Mouse (Mus musculus): ENCODE data around the gene Rad51b. TPM values are rescaled to one million over a fixed set of nuclear protein-coding genes. Genes with fewer than 3 reads are reported as not detected.

Rad51b gene
- polyA plus RNA-seq (2011; ENCODE audit: insufficient read depth, insufficient read length, low read depth, missing spikeins): 13.8 and 14.0 TPM in 2 replicates

GRCm38 (mm10) chr12:79297121-79297576 is at the start of gene Rad51b:
Rad51b (plus strand) TSS chr12:79297282.
- H3K27ac ChIP-seq (ENCODE audit: insufficient read depth, low read length): peak within 1 kb of the TSS; percentile 34; the same call in 1 of the 2 replicates
- no peaks in the 10 kb centered on the region for H3K27me3 ChIP-seq (ENCODE audit: control insufficient read depth, insufficient read depth, low read length, poor library complexity, severe bottlenecking)
- H3K9ac ChIP-seq (ENCODE audit: low read depth, poor library complexity, severe bottlenecking): peak within 1 kb of the TSS; percentile 63
- peak within 1 kb of the TSS; percentile 89 for H3K4me3 ChIP-seq (ENCODE audit: low read depth, low read length)
- TF ChIP-seq CTCF (IDR thresholded peaks at IDR 0.05; ENCODE audit: low read depth, low read length): no peak
- TF ChIP-seq POLR2A (IDR thresholded peaks at IDR 0.05; ENCODE audit: insufficient read depth, low read length): peak; percentile 37
- TF ChIP-seq EP300 (IDR thresholded peaks at IDR 0.05; ENCODE audit: insufficient read depth, low read depth, low read length): no peak
- no peaks in the 10 kb centered on the region for H3K9me3 ChIP-seq (replicated peaks; ENCODE audit: control insufficient read depth, insufficient read depth, low read length, poor library complexity, severe bottlenecking)
- peaks cover 5% of the 10 kb centered on the region for H3K36me3 ChIP-seq (ENCODE audit: control insufficient read depth, insufficient read depth, low read length, poor library complexity, severe bottlenecking)
- no peaks in the 10 kb centered on the region for H3K4me1 ChIP-seq (ENCODE audit: control insufficient read depth, insufficient read depth, low read length)

GRCm38 (mm10) chr12:79248110-79248509 is 49.0 kb upstream of the Rad51b start:
- Histone ChIP-seq H3K27ac (ENCODE audit: insufficient read depth, low read length) (no peak overlapping the region), H3K9me3 (replicated peaks; ENCODE audit: control insufficient read depth, insufficient read depth, low read length, poor library complexity, severe bottlenecking) (no peaks in the 10 kb centered on the region), H3K4me1 (ENCODE audit: control insufficient read depth, insufficient read depth, low read length) (no peaks in the 10 kb centered on the region), H3K9ac (ENCODE audit: low read depth, poor library complexity, severe bottlenecking) (no peak overlapping the region), H3K36me3 (ENCODE audit: control insufficient read depth, insufficient read depth, low read length, poor library complexity, severe bottlenecking) (no peaks in the 10 kb centered on the region; the same call in none of the 2 replicates), H3K27me3 (ENCODE audit: control insufficient read depth, insufficient read depth, low read length, poor library complexity, severe bottlenecking) (no peaks in the 10 kb centered on the region), H3K4me3 (ENCODE audit: low read depth, low read length) (no peak overlapping the region)
- TF ChIP-seq CTCF (IDR thresholded peaks at IDR 0.05; ENCODE audit: low read depth, low read length): no peak
- no peak for TF ChIP-seq POLR2A (IDR thresholded peaks at IDR 0.05; ENCODE audit: insufficient read depth, low read length)
- no peak for TF ChIP-seq EP300 (IDR thresholded peaks at IDR 0.05; ENCODE audit: insufficient read depth, low read depth, low read length)

GRCm38 (mm10) chr12:79253294-79254053 is 43.6 kb upstream of the Rad51b start:
- H3K9me3 ChIP-seq (replicated peaks; ENCODE audit: control insufficient read depth, insufficient read depth, low read length, poor library complexity, severe bottlenecking): no peaks in the 10 kb centered on the region
- no peak overlapping the region for H3K4me3 ChIP-seq (ENCODE audit: low read depth, low read length)
- H3K9ac ChIP-seq (ENCODE audit: low read depth, poor library complexity, severe bottlenecking): no peak overlapping the region
- H3K4me1 ChIP-seq (ENCODE audit: control insufficient read depth, insufficient read depth, low read length): no peaks in the 10 kb centered on the region
- no peak overlapping the region for H3K27ac ChIP-seq (ENCODE audit: insufficient read depth, low read length)
- no peaks in the 10 kb centered on the region for H3K27me3 ChIP-seq (ENCODE audit: control insufficient read depth, insufficient read depth, low read length, poor library complexity, severe bottlenecking)
- TF ChIP-seq CTCF (IDR thresholded peaks at IDR 0.05; ENCODE audit: low read depth, low read length): no peak
- no peak for TF ChIP-seq POLR2A (IDR thresholded peaks at IDR 0.05; ENCODE audit: insufficient read depth, low read length)
- no peak for TF ChIP-seq EP300 (IDR thresholded peaks at IDR 0.05; ENCODE audit: insufficient read depth, low read depth, low read length)
- H3K36me3 ChIP-seq (ENCODE audit: control insufficient read depth, insufficient read depth, low read length, poor library complexity, severe bottlenecking): peaks cover 6% of the 10 kb centered on the region

GRCm38 (mm10) chr12:79254975-79255374 is 42.1 kb upstream of the Rad51b start:
- Histone ChIP-seq H3K27ac (ENCODE audit: insufficient read depth, low read length) (no peak overlapping the region), H3K9ac (ENCODE audit: low read depth, poor library complexity, severe bottlenecking) (no peak overlapping the region), H3K4me3 (ENCODE audit: low read depth, low read length) (no peak overlapping the region), H3K36me3 (ENCODE audit: control insufficient read depth, insufficient read depth, low read length, poor library complexity, severe bottlenecking) (peaks cover 7% of the 10 kb centered on the region), H3K27me3 (ENCODE audit: control insufficient read depth, insufficient read depth, low read length, poor library complexity, severe bottlenecking) (no peaks in the 10 kb centered on the region), H3K9me3 (replicated peaks; ENCODE audit: control insufficient read depth, insufficient read depth, low read length, poor library complexity, severe bottlenecking) (no peaks in the 10 kb centered on the region), H3K4me1 (ENCODE audit: control insufficient read depth, insufficient read depth, low read length) (no peaks in the 10 kb centered on the region)
- no peak for TF ChIP-seq EP300 (IDR thresholded peaks at IDR 0.05; ENCODE audit: insufficient read depth, low read depth, low read length)
- TF ChIP-seq POLR2A (IDR thresholded peaks at IDR 0.05; ENCODE audit: insufficient read depth, low read length): no peak
- TF ChIP-seq CTCF (IDR thresholded peaks at IDR 0.05; ENCODE audit: low read depth, low read length): no peak

GRCm38 (mm10) chr12:79260154-79260553 is 36.9 kb upstream of the Rad51b start:
- H3K4me3 ChIP-seq (ENCODE audit: low read depth, low read length): no peak overlapping the region
- no peak for TF ChIP-seq POLR2A (IDR thresholded peaks at IDR 0.05; ENCODE audit: insufficient read depth, low read length)
- TF ChIP-seq EP300 (IDR thresholded peaks at IDR 0.05; ENCODE audit: insufficient read depth, low read depth, low read length): no peak
- no peak for TF ChIP-seq CTCF (IDR thresholded peaks at IDR 0.05; ENCODE audit: low read depth, low read length)
- no peaks in the 10 kb centered on the region for H3K4me1 ChIP-seq (ENCODE audit: control insufficient read depth, insufficient read depth, low read length)
- H3K36me3 ChIP-seq (ENCODE audit: control insufficient read depth, insufficient read depth, low read length, poor library complexity, severe bottlenecking): peaks cover 17% of the 10 kb centered on the region
- H3K9me3 ChIP-seq (replicated peaks; ENCODE audit: control insufficient read depth, insufficient read depth, low read length, poor library complexity, severe bottlenecking): no peaks in the 10 kb centered on the region
- H3K27ac ChIP-seq (ENCODE audit: insufficient read depth, low read length): no peak overlapping the region
- H3K27me3 ChIP-seq (ENCODE audit: control insufficient read depth, insufficient read depth, low read length, poor library complexity, severe bottlenecking): no peaks in the 10 kb centered on the region
- H3K9ac ChIP-seq (ENCODE audit: low read depth, poor library complexity, severe bottlenecking): no peak overlapping the region

- TF ChIP-seq CTCF (IDR thresholded peaks at IDR 0.05; ENCODE audit: low read depth, low read length) (peak; percentile 49), EP300 (IDR thresholded peaks at IDR 0.05; ENCODE audit: insufficient read depth, low read depth, low read length) (no peak), POLR2A (IDR thresholded peaks at IDR 0.05; ENCODE audit: insufficient read depth, low read length) (no peak)
- no peak overlapping the region for H3K9ac ChIP-seq (ENCODE audit: low read depth, poor library complexity, severe bottlenecking)
- H3K27me3 ChIP-seq (ENCODE audit: control insufficient read depth, insufficient read depth, low read length, poor library complexity, severe bottlenecking): no peaks in the 10 kb centered on the region
- H3K36me3 ChIP-seq (ENCODE audit: control insufficient read depth, insufficient read depth, low read length, poor library complexity, severe bottlenecking): peaks cover 23% of the 10 kb centered on the region
- H3K27ac ChIP-seq (ENCODE audit: insufficient read depth, low read length): no peak overlapping the region
- H3K4me3 ChIP-seq (ENCODE audit: low read depth, low read length): no peak overlapping the region
- H3K9me3 ChIP-seq (replicated peaks; ENCODE audit: control insufficient read depth, insufficient read depth, low read length, poor library complexity, severe bottlenecking): no peaks in the 10 kb centered on the region
- H3K4me1 ChIP-seq (ENCODE audit: control insufficient read depth, insufficient read depth, low read length): no peaks in the 10 kb centered on the region
Observed at GRCm38 (mm10) chr12:79261035-79261434, 36.0 kb upstream of the Rad51b start.
